Mouse (Mus musculus) effector memory CD4-positive, alpha-beta T cell, adult 7 months (primary cell): ENCODE measurements around the gene Lsr. TPM values are rescaled to one million over a fixed set of nuclear protein-coding genes. Genes with fewer than 3 reads are reported as not detected.

Source experiments
- polyA plus RNA-seq: library from polyadenylated mRNA; unstranded; fragments of 100-300 nt; shearing (Covaris generic); gene quantifications from one replicate; pipeline ENCODE4 v1.2.1, GENCODE M21; 2017

Lsr gene
- 9.2 TPM for polyA plus RNA-seq

DNA sequence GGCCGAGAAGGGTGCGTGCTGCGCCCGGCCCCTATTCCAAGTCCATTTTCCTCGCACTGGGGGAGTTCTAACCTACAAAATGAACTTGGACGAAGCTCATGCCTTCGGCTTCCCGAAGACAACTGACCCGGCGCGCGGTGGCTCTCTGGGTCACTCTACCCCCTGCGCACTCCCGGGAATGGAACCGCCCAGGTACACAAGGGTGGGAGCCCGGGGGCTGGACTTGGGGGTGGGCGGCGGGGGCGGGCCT lies at the start of gene Lsr:
TSS of gene Lsr (minus strand) at position 214 of the 250 bp plus-strand sequence.

DNA sequence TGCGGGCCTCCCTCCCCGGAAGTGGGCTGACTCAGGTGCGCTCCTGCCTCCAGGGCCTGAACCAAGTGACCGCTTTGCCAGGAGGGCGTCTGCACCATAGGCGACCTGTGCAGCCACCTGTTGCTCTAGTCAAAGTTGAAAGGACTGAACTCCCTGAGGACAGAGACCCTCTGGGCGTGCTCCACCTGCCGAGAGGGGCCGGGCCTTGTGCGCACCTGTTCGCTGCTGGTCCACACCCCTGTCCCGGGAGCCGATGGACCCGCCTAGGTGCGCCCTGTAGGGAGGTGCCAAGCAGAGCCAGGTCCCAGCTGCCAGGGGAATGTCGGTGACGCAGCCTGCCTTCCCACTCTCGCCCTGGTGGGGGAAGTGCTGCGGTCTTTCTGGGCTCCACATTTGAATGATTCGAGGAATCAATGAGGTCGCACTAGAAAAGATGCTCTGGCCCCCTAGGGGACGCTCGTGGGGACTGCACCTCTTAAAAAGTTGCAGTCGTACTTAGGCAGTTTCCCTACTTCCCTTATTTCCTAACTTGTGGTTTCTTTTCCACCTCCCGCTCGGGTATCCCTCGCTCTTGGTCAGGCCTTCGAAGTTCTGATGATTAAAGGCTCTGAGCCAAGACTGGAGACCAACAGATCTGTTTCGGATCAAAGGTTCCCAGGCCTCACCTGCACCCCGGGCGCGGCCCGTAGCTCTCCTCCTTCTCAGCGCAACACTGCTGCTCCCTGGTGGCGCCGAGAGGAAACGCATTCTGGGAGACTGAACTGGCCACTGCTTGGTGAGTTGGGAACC lies 431 bp upstream of the Lsr start, which contains the start of gene Fam187b:
TSS of gene Fam187b (plus strand) at position 290 of the 789 bp plus-strand sequence.

DNA sequence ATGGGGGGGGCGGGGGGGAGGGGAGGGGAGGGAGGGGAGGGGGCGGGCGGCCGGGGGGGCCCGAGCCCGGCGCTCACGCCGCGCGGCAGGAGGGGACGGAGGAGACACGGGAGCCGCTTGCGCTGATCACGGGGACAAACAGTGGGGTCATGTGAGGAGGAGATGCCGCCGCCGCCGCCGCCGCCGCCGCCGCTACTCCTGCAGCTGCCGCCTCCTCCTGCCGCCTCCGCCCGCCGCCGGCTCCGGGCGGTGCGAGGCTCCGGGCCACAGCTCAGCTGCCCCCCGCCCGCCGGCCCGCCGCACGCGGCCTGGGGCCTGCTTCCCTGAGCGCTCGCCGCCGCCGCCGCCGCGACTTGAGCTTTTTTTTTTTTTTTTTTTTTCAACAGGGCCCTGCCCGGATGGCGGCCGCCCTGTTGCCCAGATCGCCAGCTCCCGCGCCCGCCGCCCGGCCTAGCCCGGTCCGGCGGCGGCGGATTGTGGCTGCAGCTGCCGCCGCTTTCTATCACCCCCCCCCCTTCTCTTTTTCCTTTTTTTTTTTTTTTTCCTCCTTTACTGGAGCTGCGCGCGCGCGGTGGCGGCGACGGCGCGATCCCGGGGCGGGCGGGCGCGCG lies 16.4 kb downstream of the Lsr start, which contains the start of gene Usf2:
TSS of gene Usf2 (minus strand) at position 48 of the 611 bp plus-strand sequence.

DNA sequence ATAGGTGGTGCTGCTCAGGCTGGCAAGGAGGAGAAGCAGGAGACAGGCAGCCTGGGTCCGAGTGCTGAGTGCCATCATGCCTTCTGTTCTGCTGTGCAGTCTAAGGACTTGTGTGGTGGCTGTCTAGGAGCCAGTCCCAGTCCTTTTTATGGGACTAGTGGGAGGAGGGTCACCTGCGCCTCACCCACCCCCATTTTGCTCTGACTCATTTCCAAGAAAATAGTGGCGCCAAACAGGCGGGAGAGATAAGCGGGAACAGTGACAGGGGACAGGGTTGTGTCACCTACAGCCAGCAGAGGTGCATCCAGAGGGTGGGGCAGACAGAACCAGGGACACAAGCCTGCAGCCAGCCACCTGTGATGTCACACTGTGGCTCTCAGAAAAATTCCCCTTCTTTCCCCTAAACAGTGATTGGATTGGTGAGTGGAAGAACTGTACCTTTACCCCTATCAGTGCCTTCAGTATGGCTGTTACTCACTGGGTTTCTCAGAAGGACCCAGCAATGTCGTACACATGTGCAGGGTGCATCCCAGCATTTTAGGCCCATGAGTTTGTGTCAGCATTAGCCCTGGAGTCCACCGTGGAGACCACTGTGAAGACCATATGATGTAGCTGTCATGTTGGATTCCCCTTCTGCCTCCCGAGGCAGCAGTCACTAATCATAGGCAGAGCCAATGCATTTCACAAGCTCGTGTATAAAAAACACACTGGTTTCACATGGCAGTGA lies 29.2 kb downstream of the Lsr start, which contains the start of gene Hamp:
TSS of gene Hamp (minus strand) at position 124 of the 727 bp plus-strand sequence.

DNA sequence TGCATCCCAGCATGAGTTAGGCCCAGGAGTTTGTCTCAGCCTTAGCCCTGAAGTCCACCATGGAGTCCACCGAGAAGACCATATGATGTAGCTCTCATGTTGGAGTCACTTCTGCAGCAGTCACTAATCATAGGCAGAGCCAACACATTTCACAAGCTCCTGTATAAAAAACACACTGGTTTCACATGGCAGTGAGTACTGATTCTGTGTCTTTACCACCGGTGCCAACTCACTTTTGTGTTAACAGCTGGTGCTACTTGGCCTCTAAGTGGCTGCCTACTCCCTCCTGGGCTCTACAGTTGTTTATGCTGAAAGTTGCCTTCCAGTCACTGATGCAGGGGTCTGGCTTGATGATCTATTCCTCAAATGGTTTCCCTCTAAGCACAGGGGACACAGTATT lies 48.7 kb downstream of the Lsr start, which contains the start of gene Hamp2:
TSS of gene Hamp2 (minus strand) at position 101 of the 400 bp plus-strand sequence.

DNA sequence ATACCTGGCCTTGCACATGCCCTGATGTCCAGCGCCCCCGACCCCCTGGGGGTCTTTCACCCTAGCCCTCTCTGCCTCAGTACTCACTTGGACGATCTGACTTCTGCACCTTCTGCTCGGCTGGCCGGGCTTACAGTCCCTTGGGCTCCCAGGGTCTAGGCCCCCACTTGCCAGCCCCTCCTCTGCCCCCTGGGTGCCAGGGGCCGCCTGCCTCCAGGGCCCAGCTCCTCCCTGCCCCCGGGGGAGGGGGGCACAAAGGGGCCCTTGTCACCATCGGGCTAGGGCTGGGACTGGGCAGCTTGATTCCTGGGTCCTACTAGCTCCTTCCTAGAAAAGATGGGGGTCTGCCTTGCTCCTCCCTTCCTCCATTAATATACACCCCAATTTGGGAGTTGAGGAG lies 58.5 kb downstream of the Lsr start, which contains the start of gene Mag:
TSS of gene Mag (minus strand) at position 142 of the 400 bp plus-strand sequence.

Other genes starting within 250 kb of the Lsr start
- gene Tmem147, start 243.9 kb downstream of the Lsr start, polyA plus RNA-seq: 66.4 TPM
- 1.1 TPM for gene Gapdhs, start 229.8 kb downstream of the Lsr start, polyA plus RNA-seq
- 1.2 TPM for gene Sbsn, start 222.0 kb downstream of the Lsr start, polyA plus RNA-seq
- gene Dmkn, start 209.7 kb downstream of the Lsr start, polyA plus RNA-seq: not detected
- gene Krtdap, start 185.6 kb downstream of the Lsr start, polyA plus RNA-seq: not detected
- gene Ffar2, start 149.7 kb downstream of the Lsr start, polyA plus RNA-seq: 0.27 TPM
- gene Ffar3, start 117.3 kb downstream of the Lsr start, polyA plus RNA-seq: not detected
- gene Ffar1, start 111.9 kb downstream of the Lsr start, polyA plus RNA-seq: not detected
- gene Cd22, start 93.1 kb downstream of the Lsr start, polyA plus RNA-seq: 26.8 TPM
- gene Mag, start 58.6 kb downstream of the Lsr start, polyA plus RNA-seq: 0.26 TPM
- not detected for gene Hamp2, start 48.8 kb downstream of the Lsr start, polyA plus RNA-seq
- gene Hamp, start 29.4 kb downstream of the Lsr start, polyA plus RNA-seq: not detected
- gene Usf2, start 16.7 kb downstream of the Lsr start, polyA plus RNA-seq: 14.3 TPM
- gene Fam187b, start 326 bp upstream of the Lsr start, polyA plus RNA-seq: 0.33 TPM
- gene Fxyd5, start 69.0 kb upstream of the Lsr start, polyA plus RNA-seq: 1,577 TPM
- 0.85 TPM for gene Fxyd7, start 78.0 kb upstream of the Lsr start, polyA plus RNA-seq
- gene Fxyd1, start 83.7 kb upstream of the Lsr start, polyA plus RNA-seq: not detected
- not detected for gene Lgi4, start 85.9 kb upstream of the Lsr start, polyA plus RNA-seq
- not detected for gene Fxyd3, start 103.2 kb upstream of the Lsr start, polyA plus RNA-seq
- not detected for gene Hpn, start 141.8 kb upstream of the Lsr start, polyA plus RNA-seq
- not detected for gene Scn1b, start 153.5 kb upstream of the Lsr start, polyA plus RNA-seq
- 372 TPM for gene Gramd1a, start 182.4 kb upstream of the Lsr start, polyA plus RNA-seq